Mouse (Mus musculus): ENCODE measurements around the gene Ephx1.

The Ephx1 gene

GRCm38 (mm10) chr1:181020756-181021487 is at the start of gene Ephx1:
Gene Ephx1 (minus strand): TSS chr1:181020904.
- in situ Hi-C loops (cut with MboI, MseI), result no loop called here

- in situ Hi-C loops (cut with MboI, MseI), result loop anchor here (25.0 kb wide), 1 partner anchor 1882 kb away; no protein-coding TSS in a partner anchor
Measured at GRCm38 (mm10) chr1:181069671-181070070, 49.0 kb upstream of the Ephx1 start.

GRCm38 (mm10) chr1:181068344-181068743 is 47.6 kb upstream of the Ephx1 start:
- in situ Hi-C loops (cut with MboI, MseI), result loop anchor here (25.0 kb wide), 1 partner anchor 1881 kb away; no protein-coding TSS in a partner anchor

DNA sequence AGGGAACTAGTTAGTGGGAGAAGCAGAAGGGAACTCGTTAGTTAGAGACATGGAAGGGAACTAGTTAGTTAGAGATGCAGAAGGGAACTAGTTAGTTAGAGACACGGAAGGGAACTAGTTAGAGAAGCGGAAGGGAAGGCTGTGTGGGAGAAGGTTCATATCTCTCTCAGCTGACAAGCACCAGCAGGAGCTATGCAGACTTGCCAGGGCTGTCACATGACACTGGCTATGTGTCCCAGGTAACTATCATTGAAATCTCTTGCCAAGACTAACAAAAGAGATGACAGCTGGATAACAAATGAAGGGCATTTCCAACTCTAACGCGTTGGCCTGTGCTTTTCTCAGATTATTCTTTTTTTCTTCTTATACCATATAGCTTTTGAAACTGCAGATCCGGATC is 43.9 kb upstream of the Ephx1 start:
- in situ Hi-C loops (cut with MboI, MseI), result loop anchor here (25.0 kb wide), 1 partner anchor 1877 kb away; no protein-coding TSS in a partner anchor

DNA sequence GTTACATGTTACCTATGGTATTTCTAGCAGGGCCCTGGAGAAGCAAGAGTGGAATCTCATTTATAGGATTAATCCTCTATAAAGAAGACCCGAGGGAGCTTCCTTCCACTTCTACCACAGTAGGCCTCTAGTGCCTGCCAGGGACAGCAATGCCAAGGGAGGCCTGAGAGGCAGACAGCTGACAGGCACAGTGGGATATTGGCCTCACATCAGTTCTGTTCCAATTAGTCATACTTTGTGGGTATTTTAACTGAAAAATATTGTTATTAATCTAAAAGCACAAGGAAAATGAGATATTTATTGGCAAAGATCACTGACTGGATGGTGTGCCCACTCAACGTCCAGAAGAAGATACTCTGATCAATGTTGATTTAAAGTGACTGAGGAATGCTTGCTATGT is 43.3 kb upstream of the Ephx1 start:
- in situ Hi-C loops (cut with MboI, MseI), result loop anchor here (25.0 kb wide), 1 partner anchor 1877 kb away; no protein-coding TSS in a partner anchor

DNA sequence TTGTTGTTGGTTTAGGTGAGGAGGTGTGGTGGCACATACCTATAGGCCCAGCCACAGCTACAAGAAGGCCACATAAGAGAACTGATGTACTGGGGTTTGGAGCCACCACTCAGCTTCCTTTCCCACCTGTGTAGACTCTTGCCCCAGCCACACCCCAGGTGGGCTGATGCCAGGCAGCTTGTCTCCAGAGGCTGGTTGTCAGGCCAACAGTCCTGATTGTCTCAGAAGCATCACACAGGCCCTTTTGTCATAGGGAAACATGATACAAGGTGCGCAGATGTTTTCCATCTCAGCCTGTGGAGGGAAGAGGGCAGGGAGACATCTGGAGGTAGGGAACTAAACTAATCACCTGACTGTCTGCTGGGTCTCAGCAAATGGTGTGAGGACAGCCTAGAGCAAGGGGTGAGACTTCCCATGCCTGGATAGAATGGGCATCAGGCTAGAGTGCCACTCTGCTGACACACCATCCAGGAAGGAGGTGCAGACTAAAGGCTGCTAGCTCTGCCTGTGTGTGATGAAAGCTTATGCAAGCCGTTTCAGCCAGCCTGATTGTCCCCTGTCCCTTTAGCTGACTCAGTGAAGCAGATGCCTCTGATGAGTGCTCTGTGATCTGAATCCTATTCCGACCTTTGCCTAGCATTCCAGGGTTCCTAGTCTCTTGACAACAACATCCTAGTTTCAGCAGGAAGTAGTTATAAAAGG is 41.2 kb upstream of the Ephx1 start:
- in situ Hi-C loops (cut with MboI, MseI), result loop anchor here (25.0 kb wide), 1 partner anchor 1875 kb away; no protein-coding TSS in a partner anchor

- in situ Hi-C loops (cut with MboI, MseI), result loop anchor here (25.0 kb wide), 1 partner anchor 1866 kb away; no protein-coding TSS in a partner anchor
Measured at GRCm38 (mm10) chr1:181052898-181053297, 32.2 kb upstream of the Ephx1 start.

GRCm38 (mm10) chr1:181050937-181051336 is 30.2 kb upstream of the Ephx1 start, which contains the start of gene 9130409I23Rik:
Gene 9130409I23Rik (plus strand): TSS chr1:181051237.
- in situ Hi-C loops (cut with MboI, MseI), result loop anchor here (25.0 kb wide), 1 partner anchor 1864 kb away; no protein-coding TSS in a partner anchor

GRCm38 (mm10) chr1:181049328-181049842 is 28.7 kb upstream of the Ephx1 start:
- in situ Hi-C loops (cut with MboI, MseI), result no loop called here

GRCm38 (mm10) chr1:181047520-181047919 is 26.8 kb upstream of the Ephx1 start:
- in situ Hi-C loops (cut with MboI, MseI), result no loop called here

GRCm38 (mm10) chr1:181039652-181040051 is 18.9 kb upstream of the Ephx1 start:
- in situ Hi-C loops (cut with MboI, MseI), result loop anchor here (10.0 kb wide), 1 partner anchor 55 kb away; no protein-coding TSS in a partner anchor

GRCm38 (mm10) chr1:181037623-181038022 is 16.9 kb upstream of the Ephx1 start:
- in situ Hi-C loops (cut with MboI, MseI), result loop anchor here (10.0 kb wide), 1 partner anchor 53 kb away; no protein-coding TSS in a partner anchor

DNA sequence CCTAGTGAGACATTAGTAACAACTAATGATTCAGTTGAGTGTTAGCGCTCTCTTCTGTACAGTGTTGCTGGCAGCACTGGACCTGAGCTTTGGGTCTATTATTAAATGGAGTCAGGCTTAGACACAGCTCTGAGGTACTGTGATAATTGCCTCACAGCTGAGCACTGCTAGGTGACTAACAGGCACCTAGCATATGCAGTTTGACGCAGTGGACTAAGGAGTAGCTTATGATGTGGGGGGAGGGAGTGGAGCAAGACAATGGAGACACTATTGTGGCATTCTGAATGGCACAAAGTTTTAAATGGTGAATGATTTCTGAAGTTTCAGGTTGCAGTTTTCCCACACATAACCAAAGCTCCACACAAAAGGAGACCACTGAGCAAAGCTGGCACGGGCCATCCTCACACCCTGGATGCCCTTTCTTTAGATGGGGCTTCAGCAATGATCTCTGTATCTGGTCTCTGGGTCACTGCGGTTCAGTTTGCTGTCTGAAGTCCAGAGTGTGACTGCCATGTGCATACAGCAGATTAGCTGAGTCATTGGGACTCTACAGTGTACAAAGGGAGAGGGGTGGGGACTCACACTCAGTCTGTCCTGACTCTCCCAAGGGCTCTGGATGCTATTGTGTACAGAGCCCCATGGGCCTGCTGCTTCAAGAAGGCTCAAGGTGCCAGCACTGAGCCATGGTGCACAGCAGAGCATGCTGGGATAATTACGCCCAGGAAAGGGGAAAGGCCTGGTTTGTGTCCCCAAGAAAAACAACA is 14.5 kb upstream of the Ephx1 start:
- in situ Hi-C loops (cut with MboI, MseI), result loop anchor here (10.0 kb wide), 1 partner anchor 50 kb away; no protein-coding TSS in a partner anchor

GRCm38 (mm10) chr1:181022265-181022664 is 1.6 kb upstream of the Ephx1 start:
- in situ Hi-C loops (cut with MboI, MseI), result no loop called here

DNA sequence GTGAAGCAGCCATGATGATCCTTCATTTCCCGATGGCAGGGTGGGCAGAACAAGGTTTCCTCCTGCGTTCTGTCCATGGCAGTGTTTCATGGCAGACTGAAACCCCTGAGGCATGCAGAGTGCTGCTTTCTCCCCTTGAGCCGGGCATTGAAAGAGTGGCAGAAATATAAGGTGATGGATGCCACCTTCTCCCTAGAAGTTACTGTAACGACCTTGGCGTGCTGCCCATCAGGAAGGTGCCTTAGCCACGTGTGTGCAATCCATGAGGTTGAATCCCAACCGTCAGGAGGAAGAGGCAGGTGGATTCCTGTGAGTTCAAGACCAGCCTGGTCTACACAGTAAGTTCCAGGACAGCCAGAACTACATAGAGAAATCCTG is 773 bp upstream of the Ephx1 start:
- in situ Hi-C loops (cut with MboI, MseI), result no loop called here

GRCm38 (mm10) chr1:181017890-181018420 is 2.7 kb downstream of the Ephx1 start:
- in situ Hi-C loops (cut with MboI, MseI), result no loop called here

DNA sequence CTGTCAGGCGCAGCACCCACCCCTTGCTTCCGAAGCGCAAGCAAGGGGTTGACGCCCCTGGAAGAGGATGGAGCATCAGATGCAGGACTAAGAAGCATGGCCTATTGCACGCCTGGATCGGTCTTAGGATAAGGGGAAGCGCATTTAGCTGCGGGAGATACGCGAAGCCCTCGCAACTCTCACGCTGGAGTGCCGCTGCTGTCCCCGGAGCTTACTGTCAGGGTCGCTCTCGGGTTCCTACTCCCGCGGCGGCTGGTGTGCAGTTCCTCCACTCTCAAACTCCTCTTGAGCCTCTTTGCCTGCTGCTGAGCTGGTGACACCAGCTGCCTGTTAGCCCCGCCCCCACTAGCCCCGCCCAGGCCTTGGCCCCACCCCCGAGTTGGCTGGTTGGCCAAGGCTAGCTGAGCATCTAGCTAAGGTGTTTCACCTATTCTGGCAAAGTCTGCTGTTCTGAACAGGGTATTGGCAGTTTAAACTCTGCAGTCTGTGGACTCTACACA is 3.4 kb downstream of the Ephx1 start:
- in situ Hi-C loops (cut with MboI, MseI), result no loop called here

GRCm38 (mm10) chr1:181016532-181017131 is 4.1 kb downstream of the Ephx1 start:
- in situ Hi-C loops (cut with MboI, MseI), result no loop called here

GRCm38 (mm10) chr1:181016045-181016444 is 4.7 kb downstream of the Ephx1 start:
- in situ Hi-C loops (cut with MboI, MseI), result no loop called here

DNA sequence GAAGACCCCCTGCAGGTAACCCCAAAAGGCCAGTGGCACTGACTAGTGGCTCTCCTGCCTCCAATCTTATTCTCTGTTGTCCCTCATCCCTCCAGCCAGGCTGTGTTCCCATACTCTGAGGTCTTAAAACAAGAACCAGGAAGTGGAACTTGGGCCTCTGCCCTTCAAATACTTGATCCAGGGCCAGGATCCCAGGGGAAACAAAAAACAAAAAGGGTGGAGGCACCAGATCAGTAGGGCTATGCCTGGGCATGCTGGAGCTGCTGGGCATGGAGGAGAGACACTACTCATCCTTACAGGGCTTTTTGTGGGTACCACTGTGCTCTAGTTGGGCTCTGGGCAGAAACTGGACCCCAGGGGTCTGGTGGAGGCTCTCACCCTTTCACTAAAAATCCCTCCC is 5.1 kb downstream of the Ephx1 start:
- in situ Hi-C loops (cut with MboI, MseI), result no loop called here

All from regulatory T cell (primary cell).